Mouse (Mus musculus) CH12.LX (cell line): ENCODE results near the gene Taar5.

Experiments used
- CHD2 ChIP-seq: IDR thresholded peaks from 2 replicates; pipeline ENCODE4 v1.6.1; 2011; ENCODE audit warnings: low read length, improper control_type of control experiment
- CTCF ChIP-seq, 2 experiments: IDR thresholded peaks in 1 of 2; conservative IDR thresholded peaks in 1 of 2; 2 replicates each; pipeline ENCODE4 v1.5.1; 2011 to 2012; ENCODE audit warnings: low read depth in 2 of 2, low read length in 2 of 2, improper control_type of control experiment in 1 of 2, inconsistent platforms in 1 of 2, mild to moderate bottlenecking in 1 of 2, moderate library complexity in 1 of 2
- E2F4 ChIP-seq: IDR thresholded peaks from 2 replicates; pipeline ENCODE4 v1.6.1; 2011; ENCODE audit warnings: low read depth, low read length, improper control_type of control experiment; ENCODE audit not compliant: insufficient replicate concordance
- ELF1 ChIP-seq: IDR thresholded peaks from 2 replicates; pipeline ENCODE4 v1.6.1; 2014; ENCODE audit warnings: low read depth, mild to moderate bottlenecking, inconsistent platforms, low read length, improper control_type of control experiment
- EP300 ChIP-seq: IDR thresholded peaks from 2 replicates; pipeline ENCODE4 v1.6.1; 2011; ENCODE audit warnings: low read length, improper control_type of control experiment
- GABPA ChIP-seq: IDR thresholded peaks from 2 replicates; pipeline ENCODE4 v1.6.1; 2012; ENCODE audit warnings: low read depth, low read length, improper control_type of control experiment, inconsistent platforms; ENCODE audit not compliant: insufficient replicate concordance
- MAX ChIP-seq: IDR thresholded peaks from 2 replicates; pipeline ENCODE4 v1.6.1; 2011; ENCODE audit warnings: low read length, improper control_type of control experiment
- MAZ ChIP-seq: IDR thresholded peaks from 2 replicates; pipeline ENCODE4 v1.6.1; 2012; ENCODE audit warnings: low read depth, mild to moderate bottlenecking, inconsistent platforms, low read length, improper control_type of control experiment, moderate library complexity
- RAD21 ChIP-seq: IDR thresholded peaks from 2 replicates; pipeline ENCODE4 v1.6.1; 2011; ENCODE audit warnings: low read depth, mild to moderate bottlenecking, low read length, improper control_type of control experiment, moderate library complexity
- SIN3A ChIP-seq: IDR thresholded peaks from 2 replicates; pipeline ENCODE4 v1.6.1; 2012; ENCODE audit warnings: low read length, improper control_type of control experiment, inconsistent platforms
- ZKSCAN1 ChIP-seq: IDR thresholded peaks from 2 replicates; pipeline ENCODE4 v1.6.1; 2012; ENCODE audit warnings: low read depth, inconsistent platforms, low read length, improper control_type of control experiment, borderline replicate concordance
- ZNF384 ChIP-seq: IDR thresholded peaks from 2 replicates; pipeline ENCODE4 v1.6.1; 2012; ENCODE audit warnings: low read depth, low read length, improper control_type of control experiment, inconsistent platforms

GRCm38 (mm10) chr10:23977958-23978357, 7.5 kb downstream of the Taar5 start:
- TF ChIP-seq E2F4, result no peak
- TF ChIP-seq SIN3A, result no peak
- no peak for TF ChIP-seq CTCF (conservative IDR thresholded peaks at IDR 0.05 in 1 of 2, IDR thresholded peaks at IDR 0.05 in 1 of 2; ENCODE audit: low read depth in 2 of 2, low read length in 2 of 2)
- no peak for TF ChIP-seq GABPA
- no peak for TF ChIP-seq ZKSCAN1
- TF ChIP-seq EP300, result no peak
- TF ChIP-seq RAD21, result no peak
- no peak for TF ChIP-seq MAX
- no peak for TF ChIP-seq MAZ
- TF ChIP-seq CHD2, result no peak
- no peak for TF ChIP-seq ZNF384
- no peak for TF ChIP-seq ELF1
